Mouse (Mus musculus) kidney, adult 8-10 months (tissue): Measurements from ENCODE around the gene Fem1b.

ENCODE experiments used
- DNase-seq, 2 experiments: peaks; one replicate each; pipeline ENCODE4 v3.0.0; 2022

Gene Fem1b

GRCm38 (mm10) chr9:62775464-62775863, 36.3 kb downstream of the Fem1b start:
- DNase-seq: no peak

DNA sequence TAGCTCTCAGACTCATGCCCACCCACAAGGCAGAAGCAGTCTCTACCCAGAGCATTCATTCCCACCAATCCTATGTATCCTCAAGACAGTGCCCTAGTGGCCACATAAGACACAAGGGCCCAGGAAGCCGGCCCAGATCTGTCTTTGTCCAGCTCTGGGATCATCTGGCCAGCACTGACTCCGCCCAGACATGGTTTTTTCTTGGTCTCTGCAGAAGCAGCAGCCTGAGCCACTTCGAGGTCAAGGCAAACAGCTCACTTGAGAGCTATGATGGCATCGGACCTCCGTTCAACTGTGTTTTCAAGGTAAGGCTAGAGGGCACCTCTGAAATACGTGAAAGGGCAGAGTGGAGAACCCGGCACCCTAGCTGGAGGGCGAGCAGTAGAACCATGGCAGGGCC, 39.0 kb downstream of the Fem1b start:
- DNase-seq: no peak

DNA sequence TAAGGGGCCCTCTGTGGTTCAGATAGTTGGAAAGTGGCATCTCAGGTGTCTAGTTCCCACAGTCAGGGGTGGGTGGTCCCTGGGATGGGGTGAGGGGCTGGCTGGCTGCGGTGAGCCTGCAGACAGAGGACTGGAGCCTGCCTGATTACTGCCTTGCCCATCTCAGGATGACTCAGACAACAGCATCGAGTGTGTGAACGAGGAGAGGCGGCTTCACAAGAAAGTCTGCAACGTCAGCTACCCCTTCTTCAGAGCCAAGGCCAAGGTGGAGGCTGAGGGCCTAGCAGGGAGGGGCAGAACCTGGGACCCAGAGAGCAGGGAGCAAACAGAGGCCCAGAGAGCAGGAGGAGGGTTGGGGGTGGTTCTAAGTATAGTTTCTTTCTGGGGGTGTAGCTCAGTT, 43.4 kb downstream of the Fem1b start:
- DNase-seq: no peak

DNA sequence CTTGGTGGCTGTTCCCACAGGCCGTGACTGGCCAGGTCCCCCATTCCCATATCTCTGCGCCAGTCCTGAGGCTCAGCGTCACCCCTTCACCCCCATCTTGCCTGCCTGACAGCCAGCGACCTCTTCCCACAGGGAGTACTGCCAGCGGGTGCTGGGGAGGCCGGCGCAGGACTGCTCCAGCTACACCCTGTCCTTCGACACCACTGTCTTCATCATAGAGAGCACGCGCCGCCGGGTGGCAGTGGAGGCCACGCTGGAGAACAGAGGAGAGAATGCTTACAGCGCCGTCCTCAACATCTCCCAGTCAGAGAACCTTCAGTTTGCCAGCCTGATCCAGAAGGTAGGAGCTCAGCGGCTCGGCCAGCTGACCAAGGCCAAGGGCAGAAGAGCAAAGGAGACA, 44.3 kb downstream of the Fem1b start:
- no peak for DNase-seq

DNA sequence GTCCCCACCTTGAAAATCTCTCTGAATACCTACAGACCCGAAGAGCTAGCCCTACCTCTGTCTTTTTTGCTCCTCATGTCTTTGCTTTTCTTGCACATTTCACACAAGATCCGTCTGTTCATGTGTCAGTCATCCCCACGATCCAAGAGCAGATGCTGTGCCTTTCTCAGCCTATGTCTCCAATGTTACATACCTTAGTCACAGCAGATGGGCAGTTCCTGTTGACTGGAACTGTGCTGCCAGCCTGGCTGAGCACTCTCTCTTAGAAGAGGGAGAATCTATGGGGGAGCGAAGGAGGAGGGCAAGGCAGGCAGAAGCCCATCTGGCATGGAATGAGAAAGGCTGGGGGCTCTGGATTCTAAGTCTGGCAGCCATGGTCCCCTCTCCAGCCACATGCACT, 46.4 kb downstream of the Fem1b start:
- DNase-seq: no peak

DNA sequence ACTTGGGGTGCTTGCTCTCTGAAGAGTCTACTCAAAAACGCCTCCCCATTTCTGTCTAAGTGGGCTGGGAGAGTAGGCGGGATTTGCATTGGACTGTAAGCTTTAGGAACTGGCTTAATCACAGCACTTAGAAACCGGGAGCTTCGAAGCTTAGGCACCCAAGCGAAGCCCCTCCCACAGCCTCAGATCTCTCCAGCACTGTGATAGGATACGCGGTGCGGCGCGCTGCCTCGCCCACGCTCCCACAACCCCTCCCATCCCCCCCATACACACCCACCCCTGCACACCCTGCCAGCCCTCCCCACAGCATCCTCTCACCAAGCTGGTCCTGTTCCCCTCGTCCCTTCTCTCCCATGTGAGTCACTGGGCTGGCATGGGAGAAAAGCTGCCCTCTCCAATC, 48.3 kb downstream of the Fem1b start:
- DNase-seq: no peak

DNA sequence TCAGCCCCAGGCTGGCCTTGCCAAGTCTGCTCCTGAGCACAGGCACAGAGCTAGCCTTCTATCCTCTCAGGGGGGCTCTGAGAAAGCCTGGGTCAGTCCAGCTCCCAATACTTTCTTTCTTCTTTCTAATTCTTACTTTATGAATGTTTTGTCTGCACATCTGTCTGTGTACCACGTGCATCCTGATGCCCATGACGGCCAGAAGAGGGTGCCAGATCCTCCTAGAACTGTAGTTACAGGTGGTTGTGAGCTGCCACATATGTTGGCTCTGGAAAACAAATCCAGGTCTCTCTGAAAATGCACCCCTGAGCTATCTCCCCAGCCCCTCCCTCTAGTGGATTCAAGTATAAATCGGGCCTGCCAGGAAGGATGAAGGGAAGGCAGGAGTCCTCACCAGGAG, 52.1 kb downstream of the Fem1b start:
- no peak for DNase-seq

GRCm38 (mm10) chr9:62758288-62758687, 53.4 kb downstream of the Fem1b start:
- DNase-seq: no peak

DNA sequence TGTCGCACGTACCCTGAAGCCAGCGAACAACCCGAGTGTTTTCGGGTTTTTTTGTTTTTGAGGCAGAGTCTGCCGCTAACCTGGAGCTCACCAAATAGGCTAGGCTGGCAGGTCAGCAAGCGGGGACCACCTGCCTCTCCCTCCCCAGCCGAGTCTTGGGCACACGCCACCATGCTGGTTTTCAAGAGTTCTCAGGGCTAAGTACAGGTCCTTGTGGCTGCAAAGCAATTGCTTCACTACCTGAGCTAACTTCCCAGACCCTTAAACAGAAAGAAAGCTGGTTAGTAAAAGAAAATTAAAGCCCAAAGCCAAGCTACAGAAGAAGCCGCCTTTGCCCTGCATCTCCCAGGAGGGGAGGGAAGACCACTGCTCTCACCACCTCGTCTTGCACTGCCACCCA, 61.4 kb downstream of the Fem1b start:
- no peak for DNase-seq

DNA sequence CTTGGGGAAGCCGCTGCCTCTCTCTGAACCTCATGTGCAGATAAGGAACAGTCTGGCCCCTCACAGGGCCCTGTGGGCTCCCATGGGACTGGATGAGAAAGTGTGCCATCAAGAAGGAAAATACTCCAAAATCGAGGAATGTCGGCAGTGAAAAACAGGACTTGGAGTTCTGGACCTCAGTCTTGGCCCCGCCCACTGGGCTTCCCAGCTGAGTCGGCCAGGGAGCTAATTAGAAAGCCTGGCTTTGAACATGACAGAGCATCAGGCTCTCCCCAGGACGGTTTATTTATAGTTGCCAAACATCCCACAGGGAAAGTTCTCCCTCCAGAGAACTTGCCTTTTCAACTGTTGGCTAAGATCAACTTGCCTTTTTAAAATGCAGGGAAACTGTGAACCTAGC, 62.1 kb downstream of the Fem1b start:
- peak in 1 of 2 experiments; percentile 24 for DNase-seq

DNA sequence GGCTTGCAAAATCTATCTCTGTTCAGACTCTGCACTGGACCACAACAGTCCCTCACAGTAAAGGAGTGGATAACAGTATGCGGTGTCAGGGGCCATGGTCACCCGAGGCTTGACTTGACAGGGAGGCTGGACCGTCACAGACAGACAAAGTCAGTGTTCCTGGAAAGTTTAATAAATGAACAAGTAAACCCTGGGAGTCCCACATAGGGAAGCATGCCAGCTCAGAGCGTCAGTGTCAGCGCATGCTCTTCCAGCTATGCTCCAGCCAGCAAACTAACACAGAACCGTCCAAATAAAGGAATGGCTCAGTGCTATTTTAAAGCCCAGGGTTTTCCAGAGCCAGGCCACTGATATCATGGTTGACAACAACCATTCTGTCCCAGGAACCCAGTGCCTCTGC, 65.1 kb downstream of the Fem1b start:
- peak; percentile 14 to 39 for DNase-seq

DNA sequence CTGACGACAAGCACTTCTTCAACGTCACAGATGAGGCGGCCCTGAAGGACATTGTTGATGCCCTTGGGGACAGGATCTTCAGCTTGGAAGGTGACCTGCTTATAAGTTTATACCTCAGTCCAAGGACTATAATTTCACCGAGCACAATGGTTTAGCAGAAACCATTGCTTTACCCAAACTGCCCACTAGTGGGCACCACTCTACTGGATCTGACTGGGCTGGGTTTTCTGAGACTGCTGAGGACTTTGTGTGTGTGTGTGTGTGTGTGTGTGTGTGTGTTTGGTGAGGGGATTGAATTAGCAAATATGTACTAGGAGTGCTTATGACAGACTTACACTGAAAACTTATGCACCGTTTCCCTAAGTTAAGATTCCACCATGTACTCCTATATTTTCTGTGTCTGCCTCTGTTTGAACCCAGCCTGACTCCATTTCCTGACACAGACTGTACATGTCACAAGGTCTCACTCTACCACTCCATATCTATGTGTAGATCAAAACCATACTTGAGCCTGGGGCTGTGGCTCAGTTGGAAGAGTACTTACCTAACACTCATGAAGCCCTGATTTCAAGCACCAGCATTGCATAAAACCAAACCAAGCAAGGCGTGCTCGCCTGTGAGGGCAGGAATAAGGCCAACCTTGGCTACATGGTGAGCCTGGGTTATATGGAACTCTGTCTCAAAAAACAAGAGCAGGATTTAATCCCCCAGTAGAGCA, 67.0 kb downstream of the Fem1b start:
- DNase-seq: peak in 1 of 2 experiments; percentile 26
